Mouse (Mus musculus): Measurements from ENCODE around the gene Ciapin1.

Ciapin1 gene

DNA sequence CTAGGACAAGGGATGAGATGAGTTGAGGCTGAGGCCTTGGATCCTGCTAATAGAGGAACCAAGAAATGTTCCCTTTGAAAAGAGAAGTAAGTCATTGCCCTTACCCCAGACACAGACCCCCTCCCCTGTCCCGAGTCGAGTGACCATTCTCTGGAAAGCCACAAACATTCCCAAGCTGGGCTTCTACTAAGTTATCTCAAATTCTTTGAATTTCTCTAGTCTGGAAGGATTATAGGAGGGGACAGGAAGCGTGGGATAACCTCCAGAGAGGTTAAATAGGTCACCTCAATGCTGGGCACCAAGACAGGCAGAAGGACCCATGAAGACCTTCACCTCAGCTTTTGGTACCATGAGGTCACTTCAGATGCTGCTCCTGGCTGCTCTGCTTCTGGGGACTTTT lies 28.0 kb downstream of the Ciapin1 start, which contains the start of gene Ccl17:
TSS of gene Ccl17 (plus strand) at position 301 of the 400 bp plus-strand sequence.
- no peak for DNase-seq (ENCODE audit: low spot score in 2 of 2)

- no peak for DNase-seq (ENCODE audit: low spot score in 2 of 2)
These were observed 29.8 kb downstream of the Ciapin1 start for GRCm38 (mm10) chr8:94808372-94808771.

DNA sequence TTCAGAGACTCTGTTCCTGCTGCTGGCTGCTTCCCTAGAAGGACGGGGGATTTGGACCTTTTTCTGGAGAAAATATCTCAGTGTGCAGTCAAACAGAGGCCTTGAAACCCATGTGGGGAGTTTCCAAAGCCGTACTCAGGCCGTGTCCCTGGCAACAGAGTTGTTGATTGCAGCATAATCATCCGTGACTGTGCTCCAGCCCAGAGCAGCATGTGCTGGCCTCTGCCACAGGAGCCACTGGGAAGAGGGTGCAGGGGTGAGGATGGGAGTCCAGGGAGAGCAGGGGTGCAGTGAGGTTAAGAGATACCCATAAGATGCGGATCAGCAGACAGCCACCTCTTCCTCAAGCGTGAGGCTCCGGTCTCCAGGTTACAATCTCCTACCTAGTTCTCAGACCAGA lies 30.7 kb downstream of the Ciapin1 start:
- no peak for DNase-seq (ENCODE audit: low spot score in 2 of 2)

DNA sequence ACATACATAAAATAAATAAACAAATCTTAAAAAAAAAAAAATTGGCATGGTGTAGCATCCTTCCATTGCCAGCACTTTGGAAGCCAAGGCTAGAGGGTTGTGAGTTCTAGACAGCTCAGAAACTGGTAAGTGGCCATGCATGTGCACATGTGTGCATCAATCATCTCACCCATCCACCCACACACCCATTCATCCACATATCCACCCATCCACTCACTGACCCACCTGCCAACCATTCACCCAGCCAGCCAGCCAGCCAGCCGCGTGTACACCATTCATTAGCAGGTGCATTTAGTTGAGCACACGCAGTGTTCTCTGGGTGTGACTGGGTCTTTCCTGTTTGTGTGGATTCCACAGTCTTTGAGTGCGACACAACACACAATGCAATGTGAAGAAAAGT lies 32.3 kb downstream of the Ciapin1 start:
- DNase-seq (ENCODE audit: low spot score in 2 of 2) = no peak

DNA sequence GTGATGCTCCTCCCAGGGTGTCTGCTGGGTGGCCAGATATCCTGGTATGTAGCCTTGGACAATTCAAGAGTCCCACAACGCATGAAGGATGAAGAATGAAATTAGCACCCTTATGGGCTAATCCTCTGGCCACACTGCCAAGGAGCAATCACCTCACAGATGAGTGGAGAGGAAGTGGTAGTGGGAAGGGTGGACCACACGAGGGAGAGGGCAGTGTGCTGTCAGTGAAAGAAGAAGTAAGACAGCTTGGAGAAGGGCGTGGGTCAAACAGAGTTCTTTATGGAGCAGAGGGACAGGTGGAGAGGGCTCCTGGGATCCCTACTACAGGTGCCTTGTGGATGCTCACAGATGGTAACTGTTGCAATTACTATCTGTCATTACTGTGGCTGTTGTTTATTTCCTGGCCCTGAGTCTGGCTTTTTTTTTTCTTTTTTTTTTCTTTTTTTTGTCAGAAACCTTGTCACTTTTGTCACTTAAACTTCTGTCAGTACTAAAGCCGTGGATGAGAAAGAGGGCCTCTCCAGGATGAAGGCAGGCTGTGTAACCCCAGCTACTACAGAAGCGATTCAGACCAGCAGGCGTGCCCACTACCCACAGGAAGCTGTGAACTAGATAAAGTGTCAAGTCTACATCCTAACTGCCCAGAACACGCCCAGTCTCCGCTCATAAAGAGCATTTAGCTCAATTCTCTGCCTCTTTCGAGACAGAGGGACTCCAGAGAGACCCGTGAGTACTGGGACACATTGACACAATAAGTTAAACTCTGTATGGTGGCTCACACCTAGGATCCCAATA lies 33.4 kb downstream of the Ciapin1 start:
- no peak for DNase-seq (ENCODE audit: low spot score in 2 of 2)

DNA sequence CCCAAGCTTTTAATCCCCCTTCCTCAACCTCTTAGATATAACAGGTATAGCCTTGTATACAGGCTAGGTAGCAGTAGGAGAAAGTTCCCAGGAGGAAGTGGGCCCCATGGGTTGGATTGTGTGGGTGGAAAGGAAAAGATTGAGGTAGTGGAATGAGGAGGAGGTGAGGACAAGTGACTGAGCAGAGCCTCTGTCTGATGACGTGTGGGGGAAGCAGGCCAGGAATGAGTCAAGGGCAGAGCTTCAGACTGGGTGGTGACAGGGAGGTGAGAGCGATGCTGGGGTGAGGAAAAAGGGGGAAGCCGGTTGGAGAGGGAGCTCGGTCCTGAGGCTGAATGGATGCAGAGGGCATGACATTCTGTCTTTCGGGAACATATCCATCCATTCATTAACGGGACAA lies 34.6 kb downstream of the Ciapin1 start:
- no peak for DNase-seq (ENCODE audit: low spot score in 2 of 2)

DNA sequence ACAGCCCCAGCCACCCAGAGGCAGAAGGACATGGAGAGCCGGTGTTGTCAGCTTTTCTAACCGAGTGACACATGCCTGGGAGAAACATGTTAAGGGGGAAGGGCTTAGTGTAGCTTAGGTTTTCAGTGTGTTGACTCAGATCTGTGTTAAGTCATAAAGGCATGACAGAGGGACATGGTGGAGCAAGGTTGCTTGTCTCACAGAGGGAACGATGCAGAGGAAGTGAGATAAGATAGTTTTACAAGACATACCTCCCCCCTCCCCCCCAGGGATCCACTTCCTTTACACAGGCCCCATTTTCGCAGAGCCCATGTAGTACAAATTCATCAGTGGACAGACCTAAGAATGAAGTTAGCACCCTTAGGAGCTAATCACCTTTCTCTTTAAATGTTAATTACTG lies 35.8 kb downstream of the Ciapin1 start:
- no peak for DNase-seq (ENCODE audit: low spot score in 2 of 2)

DNA sequence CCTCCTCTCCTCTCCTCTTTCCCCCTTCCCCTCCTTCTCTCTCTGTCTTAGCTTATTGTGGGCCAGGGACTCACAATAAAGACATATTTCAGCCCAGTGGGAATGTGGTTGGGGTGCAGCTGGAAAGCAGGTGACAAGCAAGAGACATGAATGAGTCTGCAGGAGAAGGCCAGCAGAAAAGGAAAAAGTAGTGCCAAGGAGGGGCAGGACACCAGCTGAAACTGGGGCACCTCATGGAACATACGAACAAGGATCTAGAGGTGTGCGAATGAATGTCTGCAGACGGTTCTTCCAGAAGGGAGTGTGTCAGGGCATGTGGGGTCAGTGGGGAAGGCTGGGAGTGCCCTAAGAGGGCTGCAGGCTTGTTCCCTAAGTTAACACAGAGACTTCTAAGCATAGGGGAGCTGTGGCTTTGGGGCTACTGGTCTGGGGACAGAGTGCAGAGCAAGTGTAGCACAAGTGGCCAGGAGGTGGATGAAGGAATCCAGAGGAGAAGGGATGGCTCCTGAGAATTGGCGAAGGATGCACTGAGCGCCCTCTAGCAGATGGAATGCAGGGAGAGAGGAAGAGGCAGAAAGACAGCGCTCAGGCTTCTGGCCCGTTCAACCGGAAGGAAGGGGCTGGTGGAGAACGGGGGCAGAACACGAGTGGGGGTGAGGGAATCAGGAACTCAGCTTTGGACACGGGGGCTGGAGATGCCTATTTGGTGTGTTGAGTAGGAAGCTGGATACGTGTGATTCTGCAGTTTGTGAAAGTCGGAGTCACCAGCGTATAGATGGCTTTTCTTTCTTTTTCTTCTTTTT lies 36.7 kb downstream of the Ciapin1 start:
- no peak for DNase-seq (ENCODE audit: low spot score in 2 of 2)

GRCm38 (mm10) chr8:94800278-94800968 lies 37.7 kb downstream of the Ciapin1 start:
- DNase-seq (ENCODE audit: low spot score in 2 of 2) = no peak

GRCm38 (mm10) chr8:94794782-94795181 lies 43.4 kb downstream of the Ciapin1 start:
- no peak for DNase-seq (ENCODE audit: low spot score in 2 of 2)

- no peak for DNase-seq (ENCODE audit: low spot score in 2 of 2)
These were observed 43.8 kb downstream of the Ciapin1 start for GRCm38 (mm10) chr8:94794368-94794767.

GRCm38 (mm10) chr8:94789256-94789955 lies 48.8 kb downstream of the Ciapin1 start:
- DNase-seq (ENCODE audit: low spot score in 2 of 2) = no peak

DNA sequence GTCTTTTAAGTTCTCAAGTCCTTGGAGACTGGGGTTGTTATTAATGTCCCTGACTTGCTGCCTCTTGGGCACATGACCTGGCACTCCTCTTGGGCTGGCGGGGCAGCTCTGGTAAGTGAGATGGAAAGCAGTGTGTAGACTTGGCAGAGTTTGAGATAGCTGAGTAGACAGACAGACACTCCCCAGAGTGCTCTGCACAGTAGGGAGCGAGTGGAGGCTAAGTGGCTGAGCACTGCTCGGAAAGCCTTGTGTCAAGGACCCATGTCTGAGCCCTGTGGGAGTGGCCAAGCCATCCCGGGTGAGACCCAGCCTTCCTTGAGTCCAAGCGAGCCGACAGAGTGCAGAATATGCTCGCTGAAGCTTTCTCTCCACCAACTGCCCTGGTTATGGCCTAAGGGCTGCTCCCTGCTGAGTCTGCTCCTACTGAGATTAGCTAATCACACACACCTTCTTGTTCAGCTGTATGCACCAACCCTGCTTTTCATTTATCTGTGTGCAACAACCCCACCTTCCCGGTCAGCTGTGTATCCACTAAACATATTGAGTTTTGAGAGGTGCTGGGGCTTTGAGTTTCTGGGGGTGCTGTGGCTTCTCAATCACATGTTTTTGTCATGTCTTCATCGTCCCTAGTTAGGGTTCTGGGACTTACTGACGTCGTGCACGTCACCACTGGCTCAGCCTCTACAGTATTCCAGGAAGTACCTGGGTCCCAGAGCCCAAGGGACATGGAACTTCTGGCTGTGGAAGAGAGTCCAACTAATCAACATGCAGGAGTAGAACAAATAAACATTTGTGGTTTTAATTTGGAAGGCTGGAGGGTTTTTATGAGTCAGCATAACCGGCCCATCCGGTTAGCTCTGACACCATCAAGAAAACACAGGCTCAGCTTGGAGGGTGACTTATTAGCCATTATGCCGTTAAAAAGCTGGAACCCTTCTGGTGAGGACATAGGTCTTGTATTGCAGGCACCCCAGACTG lies 50.3 kb downstream of the Ciapin1 start:
- peak; percentile 47 to 62 for DNase-seq (ENCODE audit: low spot score in 2 of 2)

- DNase-seq (ENCODE audit: low spot score in 2 of 2) = no peak
These were observed 52.1 kb downstream of the Ciapin1 start for GRCm38 (mm10) chr8:94785995-94786595.

DNA sequence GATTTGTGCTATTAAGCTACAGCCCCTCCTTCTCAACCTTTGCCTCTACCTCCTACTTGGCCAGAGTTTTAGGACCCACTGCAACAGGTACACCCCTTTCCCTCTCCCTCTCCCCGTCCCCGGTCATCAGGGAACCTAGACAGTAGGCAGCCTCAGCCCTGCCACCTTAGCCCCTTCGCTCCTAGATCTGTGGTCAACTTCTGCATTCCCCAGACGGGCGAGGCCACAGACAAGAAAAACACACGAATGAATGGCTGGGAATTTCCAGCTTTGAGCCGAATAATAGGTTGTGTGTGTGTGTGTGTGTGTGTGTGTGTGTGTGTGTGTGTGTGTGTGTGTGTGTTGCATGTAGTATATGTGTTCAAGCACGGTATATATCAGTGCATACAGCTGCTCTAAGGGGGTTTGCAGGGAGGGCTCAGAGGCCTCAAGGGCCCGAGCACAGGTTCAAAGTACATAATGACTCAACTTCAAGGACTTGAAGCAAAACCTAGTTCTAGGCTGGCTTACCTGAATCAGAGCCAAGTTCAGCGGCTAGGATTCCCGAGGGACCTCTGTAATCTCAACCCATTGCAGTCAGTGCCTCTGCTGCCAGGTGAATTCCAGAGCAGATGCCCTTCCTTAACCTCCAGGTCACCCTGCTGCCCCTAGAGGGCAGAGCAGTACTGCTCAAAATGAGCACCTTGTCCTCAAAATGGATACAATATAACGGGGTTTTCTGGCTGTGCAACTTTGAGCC lies 52.7 kb downstream of the Ciapin1 start:
- peak; percentile 60 to 67 for DNase-seq (ENCODE audit: low spot score in 2 of 2)

GRCm38 (mm10) chr8:94783890-94784289 lies 54.3 kb downstream of the Ciapin1 start:
- no peak for DNase-seq (ENCODE audit: low spot score in 2 of 2)

- DNase-seq (ENCODE audit: low spot score in 2 of 2) = no peak
These were observed 56.3 kb downstream of the Ciapin1 start for GRCm38 (mm10) chr8:94781838-94782235.

- DNase-seq (ENCODE audit: low spot score in 2 of 2) = no peak
These were observed 56.9 kb downstream of the Ciapin1 start for GRCm38 (mm10) chr8:94781155-94781837.
